Mouse (Mus musculus) limb, embryonic 14.5 days (tissue): ENCODE measurements at regions not wholly inside any gene's neighbourhood (a gene's known extent, or its start where the extent isn't known, plus 50 kb on each side); places are given as distances from the start of the nearest gene placed in this dataset.

ENCODE experiments used
- ATAC-seq: fragments of 200-750 bp; cut with Nextera tagmentation; 2 replicates; pipeline ENCODE4 v1.8.0; 2017; ENCODE audit warnings: low read depth, moderate number of reproducible peaks, moderate TSS enrichment; ENCODE audit not compliant: low FRiP score
- DNase-seq: peaks from one replicate; pipeline ENCODE4 v3.0.0-alpha.2; 2015; ENCODE audit warnings: low spot score
- H3K27ac ChIP-seq: fragments of 300-500 bp; sonication (generic); replicated peaks from 2 replicates; pipeline ENCODE4 v1.5.1; 2014; ENCODE audit warnings: low read depth, mild to moderate bottlenecking, low read length, moderate library complexity, mixed read lengths
- H3K27me3 ChIP-seq: fragments of 300-500 bp; sonication (generic); 2 replicates; pipeline ENCODE4 v1.6.1; 2014; ENCODE audit warnings: low read length, mixed read lengths; ENCODE audit not compliant: control insufficient read depth, insufficient read depth
- H3K36me3 ChIP-seq: fragments of 300-500 bp; sonication (generic); 2 replicates; pipeline ENCODE4 v1.6.1; 2014; ENCODE audit warnings: mild to moderate bottlenecking, low read length, moderate library complexity, mixed read lengths; ENCODE audit not compliant: control insufficient read depth, insufficient read depth
- H3K4me1 ChIP-seq: fragments of 300-500 bp; sonication (generic); 2 replicates; pipeline ENCODE4 v1.6.1; 2014; ENCODE audit warnings: antibody characterized with exemption, low read length, mixed read lengths; ENCODE audit not compliant: control insufficient read depth, insufficient read depth
- H3K4me2 ChIP-seq: fragments of 300-500 bp; sonication (generic); replicated peaks from 2 replicates; pipeline ENCODE4 v1.6.1; 2014; ENCODE audit warnings: low read depth, mild to moderate bottlenecking, low read length, moderate library complexity; ENCODE audit not compliant: severe bottlenecking
- H3K4me3 ChIP-seq: fragments of 300-500 bp; sonication (generic); replicated peaks from 2 replicates; pipeline ENCODE4 v1.5.1; 2014; ENCODE audit warnings: low read length
- H3K9ac ChIP-seq: fragments of 300-500 bp; sonication (generic); 2 replicates; pipeline ENCODE4 v1.6.1; 2014; ENCODE audit warnings: mild to moderate bottlenecking, low read depth, low read length, moderate library complexity; ENCODE audit not compliant: severe bottlenecking
- H3K9me3 ChIP-seq: fragments of 300-500 bp; sonication (generic); 2 replicates; pipeline ENCODE4 v1.6.1; 2016; ENCODE audit warnings: low read length; ENCODE audit not compliant: control insufficient read depth
- POLR2A ChIP-seq: fragments of 200-500 bp; IDR thresholded peaks from 2 replicates; pipeline ENCODE4 v1.8.0; 2012; ENCODE audit warnings: inconsistent platforms, mild to moderate bottlenecking, moderate library complexity, borderline replicate concordance; ENCODE audit not compliant: insufficient read depth, insufficient read length; ENCODE audit errors: extremely low read depth
- WGBS: fragments of 180-500 bp; shearing (Covaris S2); extraction: QIAGEN DNeasy Blood & Tissue Kit; methylation state at CpG from one replicate; pipeline ENCODE4 v1.1.7; 2014; 5-methylcytosine and 5-hydroxymethylcytosine counted together

GRCm38 (mm10) chrX:158236206-158236605, 193.1 kb upstream of the Cnksr2 start:
- Histone ChIP-seq H3K27me3 (no peaks in the 10 kb centered on the region), H3K36me3 (no peaks in the 10 kb centered on the region), H3K4me2 (no peak overlapping the region), H3K4me3 (no peak overlapping the region), H3K27ac (no peak overlapping the region), H3K4me1 (no peaks in the 10 kb centered on the region), H3K9me3 (no peaks in the 10 kb centered on the region), H3K9ac (no peak overlapping the region)
- ATAC-seq (no peak), DNase-seq (no peak)
- 40% methylated on average over 5 of the region's 5 CpGs for WGBS
- TF ChIP-seq POLR2A = no peak

DNA sequence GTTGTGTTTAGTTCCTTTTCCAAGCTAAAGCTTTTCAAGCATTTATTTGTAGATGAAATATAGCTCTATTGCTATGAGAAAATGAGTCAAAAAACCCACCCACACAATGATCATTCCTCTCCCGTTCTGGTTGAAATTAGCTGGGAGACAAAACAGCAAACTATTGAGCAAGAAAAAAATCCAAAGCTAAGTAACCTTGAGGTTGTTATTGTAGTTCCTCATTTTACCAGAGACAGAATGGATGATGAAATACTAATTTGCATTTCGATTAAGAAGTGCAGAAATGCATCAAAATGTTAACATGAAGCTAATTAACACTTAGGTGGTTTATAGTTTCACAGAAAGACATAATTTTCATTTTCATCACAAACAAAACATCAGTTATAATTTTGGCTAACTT, 166.1 kb upstream of the Cnksr2 start:
- no peak overlapping the region for H3K4me2 ChIP-seq
- H3K9ac ChIP-seq = no peak overlapping the region
- no peak for TF ChIP-seq POLR2A
- 63% methylated on average over 2 of the region's 2 CpGs for whole genome bisulfite sequencing
- ATAC-seq (no peak), DNase-seq (no peak)
- H3K36me3 ChIP-seq = no peaks in the 10 kb centered on the region
- H3K4me3 ChIP-seq = no peak overlapping the region
- H3K27ac ChIP-seq = no peak overlapping the region
- no peaks in the 10 kb centered on the region for H3K27me3 ChIP-seq
- no peaks in the 10 kb centered on the region for H3K9me3 ChIP-seq
- no peaks in the 10 kb centered on the region for H3K4me1 ChIP-seq

GRCm38 (mm10) chrX:158195536-158195935, 152.4 kb upstream of the Cnksr2 start:
- H3K27ac ChIP-seq = no peak overlapping the region
- no peak overlapping the region for H3K4me2 ChIP-seq
- no peaks in the 10 kb centered on the region for H3K9me3 ChIP-seq
- ATAC-seq = no peak
- 50% methylated on average over 1 of the region's 1 CpGs for WGBS
- no peak for DNase-seq
- H3K4me3 ChIP-seq = no peak overlapping the region
- H3K36me3 ChIP-seq = no peaks in the 10 kb centered on the region
- H3K9ac ChIP-seq = no peak overlapping the region
- no peaks in the 10 kb centered on the region for H3K4me1 ChIP-seq
- no peaks in the 10 kb centered on the region for H3K27me3 ChIP-seq
- TF ChIP-seq POLR2A = no peak

DNA sequence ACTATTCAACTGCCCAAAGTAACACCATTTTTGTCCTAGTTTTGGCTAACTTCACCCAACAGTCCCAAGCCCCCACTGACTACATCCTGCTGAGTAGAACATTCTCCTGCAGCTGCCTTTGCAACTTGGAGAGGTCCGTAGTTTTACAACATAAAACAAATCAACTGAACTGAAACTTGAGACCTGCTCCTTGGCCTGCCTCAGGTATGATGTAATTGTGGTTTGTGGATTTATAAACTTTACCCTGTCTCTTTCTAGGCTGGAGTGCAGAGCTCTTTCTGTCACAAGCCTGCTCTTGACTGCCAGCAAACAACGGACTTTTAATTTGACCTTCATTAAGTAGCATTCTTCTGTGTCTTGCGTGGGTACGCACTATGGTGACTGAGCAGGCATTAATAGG, 138.4 kb upstream of the Cnksr2 start:
- DNase-seq (peak; percentile 11), ATAC-seq (peak; percentile 34; the same call in 1 of the 2 replicates)
- Histone ChIP-seq H3K9ac (no peak overlapping the region), H3K4me2 (no peak overlapping the region), H3K27ac (no peak overlapping the region), H3K4me3 (no peak overlapping the region), H3K4me1 (no peaks in the 10 kb centered on the region), H3K27me3 (no peaks in the 10 kb centered on the region), H3K9me3 (no peaks in the 10 kb centered on the region), H3K36me3 (no peaks in the 10 kb centered on the region)
- WGBS = 43% methylated on average over 4 of the region's 4 CpGs
- no peak for TF ChIP-seq POLR2A

DNA sequence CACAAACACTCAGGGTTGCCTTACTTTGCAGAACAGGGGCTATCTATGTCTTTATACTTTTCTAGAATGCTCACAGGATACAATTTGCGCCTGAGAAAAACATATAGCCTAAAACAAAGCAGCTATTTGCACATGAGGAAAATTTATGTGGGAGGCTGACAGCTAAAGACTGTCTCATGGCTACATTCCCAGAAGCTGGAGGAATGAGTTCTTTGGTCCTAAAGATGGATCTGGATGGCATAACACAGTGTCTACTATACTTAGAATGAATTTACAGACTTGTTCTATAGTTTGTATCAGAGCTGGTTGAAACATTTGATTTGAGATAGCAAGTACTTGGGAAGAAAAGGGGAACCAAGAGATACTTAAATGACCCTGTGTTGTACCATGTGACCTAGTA, 137.3 kb upstream of the Cnksr2 start:
- no peaks in the 10 kb centered on the region for H3K9me3 ChIP-seq
- H3K4me2 ChIP-seq = no peak overlapping the region
- H3K4me1 ChIP-seq = no peaks in the 10 kb centered on the region
- no peak overlapping the region for H3K4me3 ChIP-seq
- DNase-seq (no peak), ATAC-seq (no peak)
- TF ChIP-seq POLR2A = no peak
- no peaks in the 10 kb centered on the region for H3K36me3 ChIP-seq
- H3K9ac ChIP-seq = no peak overlapping the region
- H3K27ac ChIP-seq = no peak overlapping the region
- WGBS = 74% methylated on average over 1 of the region's 1 CpGs
- no peaks in the 10 kb centered on the region for H3K27me3 ChIP-seq
